Mouse (Mus musculus): Measurements from ENCODE around the gene 4933400A11Rik. TPM values are rescaled to one million over a fixed set of nuclear protein-coding genes. Genes with fewer than 3 reads are reported as not detected.

The 4933400A11Rik gene
- polyA plus RNA-seq, 1 experiment from 2014 or later, result not detected

GRCm38 (mm10) chrX:169794421-169794820 is 15.0 kb upstream of the 4933400A11Rik start:
- no peaks in the 10 kb centered on the region for H3K27me3 ChIP-seq (replicated peaks; ENCODE audit: insufficient read depth, low read length)
- DNase-seq (ENCODE audit: low spot score), result no peak
- H3K4me2 ChIP-seq (replicated peaks; ENCODE audit: low read depth, low read length), result no peak overlapping the region
- no peaks in the 10 kb centered on the region for H3K36me3 ChIP-seq (ENCODE audit: insufficient read depth, low read length)
- TF ChIP-seq CTCF (IDR thresholded peaks at IDR 0.05) (no peak), EP300 (IDR thresholded peaks at IDR 0.05) (no peak)
- no peak overlapping the region for H3K9ac ChIP-seq (replicated peaks; ENCODE audit: low read depth)
- H3K4me3 ChIP-seq (ENCODE audit: low read depth, low read length), result no peak overlapping the region
- 51% methylated on average over 4 of the region's 4 CpGs for WGBS
- no peak for ATAC-seq
- H3K4me1 ChIP-seq (ENCODE audit: insufficient read depth, low read depth, low read length), result no peaks in the 10 kb centered on the region
- no peaks in the 10 kb centered on the region for H3K9me3 ChIP-seq (ENCODE audit: low read length)
- no peak overlapping the region for H3K27ac ChIP-seq (ENCODE audit: low read length)

GRCm38 (mm10) chrX:169792879-169793278 is 13.4 kb upstream of the 4933400A11Rik start:
- Histone ChIP-seq H3K4me3 (ENCODE audit: low read depth, low read length) (no peak overlapping the region), H3K36me3 (ENCODE audit: insufficient read depth, low read length) (no peaks in the 10 kb centered on the region), H3K4me2 (replicated peaks; ENCODE audit: low read depth, low read length) (no peak overlapping the region), H3K27ac (ENCODE audit: low read length) (no peak overlapping the region), H3K4me1 (ENCODE audit: insufficient read depth, low read depth, low read length) (no peaks in the 10 kb centered on the region), H3K27me3 (replicated peaks; ENCODE audit: insufficient read depth, low read length) (no peaks in the 10 kb centered on the region), H3K9me3 (ENCODE audit: low read length) (no peaks in the 10 kb centered on the region), H3K9ac (replicated peaks; ENCODE audit: low read depth) (no peak overlapping the region)
- DNase-seq (ENCODE audit: low spot score), result no peak
- TF ChIP-seq EP300 (IDR thresholded peaks at IDR 0.05), result no peak
- no peak for TF ChIP-seq CTCF (IDR thresholded peaks at IDR 0.05)
- 50% methylated on average over 1 of the region's 1 CpGs for WGBS
- ATAC-seq, result no peak

GRCm38 (mm10) chrX:169789702-169790101 is 10.3 kb upstream of the 4933400A11Rik start:
- Histone ChIP-seq H3K4me3 (ENCODE audit: low read depth, low read length) (no peak overlapping the region), H3K9me3 (ENCODE audit: low read length) (no peaks in the 10 kb centered on the region), H3K36me3 (ENCODE audit: insufficient read depth, low read length) (no peaks in the 10 kb centered on the region), H3K4me2 (replicated peaks; ENCODE audit: low read depth, low read length) (no peak overlapping the region), H3K27me3 (replicated peaks; ENCODE audit: insufficient read depth, low read length) (no peaks in the 10 kb centered on the region), H3K4me1 (ENCODE audit: insufficient read depth, low read depth, low read length) (no peaks in the 10 kb centered on the region), H3K27ac (ENCODE audit: low read length) (no peak overlapping the region), H3K9ac (replicated peaks; ENCODE audit: low read depth) (no peak overlapping the region)
- no peak for ATAC-seq
- no peak for DNase-seq (ENCODE audit: low spot score)
- WGBS, result 74% methylated on average over 5 of the region's 5 CpGs
- TF ChIP-seq CTCF (IDR thresholded peaks at IDR 0.05) (no peak), EP300 (IDR thresholded peaks at IDR 0.05) (no peak)

GRCm38 (mm10) chrX:169758001-169758400 is 21.4 kb downstream of the 4933400A11Rik start:
- TF ChIP-seq CTCF (IDR thresholded peaks at IDR 0.05) (no peak), EP300 (IDR thresholded peaks at IDR 0.05) (no peak)
- Histone ChIP-seq H3K4me3 (ENCODE audit: low read depth, low read length) (no peak overlapping the region), H3K9me3 (ENCODE audit: low read length) (no peaks in the 10 kb centered on the region), H3K4me1 (ENCODE audit: insufficient read depth, low read depth, low read length) (no peaks in the 10 kb centered on the region), H3K27ac (ENCODE audit: low read length) (no peak overlapping the region), H3K27me3 (replicated peaks; ENCODE audit: insufficient read depth, low read length) (no peaks in the 10 kb centered on the region), H3K9ac (replicated peaks; ENCODE audit: low read depth) (no peak overlapping the region), H3K4me2 (replicated peaks; ENCODE audit: low read depth, low read length) (no peak overlapping the region), H3K36me3 (ENCODE audit: insufficient read depth, low read length) (no peaks in the 10 kb centered on the region)
- no peak for ATAC-seq
- 44% methylated on average over 3 of the region's 3 CpGs for WGBS
- DNase-seq (ENCODE audit: low spot score), result no peak

GRCm38 (mm10) chrX:169735387-169735969 is 44.0 kb downstream of the 4933400A11Rik start:
- 54% methylated on average over 3 of the region's 3 CpGs for WGBS
- no peaks in the 10 kb centered on the region for H3K4me1 ChIP-seq (ENCODE audit: insufficient read depth, low read depth, low read length)
- no peaks in the 10 kb centered on the region for H3K36me3 ChIP-seq (ENCODE audit: insufficient read depth, low read length)
- H3K4me2 ChIP-seq (replicated peaks; ENCODE audit: low read depth, low read length), result no peak overlapping the region
- H3K27ac ChIP-seq (ENCODE audit: low read length), result no peak overlapping the region
- no peaks in the 10 kb centered on the region for H3K9me3 ChIP-seq (ENCODE audit: low read length)
- no peak for TF ChIP-seq EP300 (IDR thresholded peaks at IDR 0.05)
- TF ChIP-seq CTCF (IDR thresholded peaks at IDR 0.05), result no peak
- no peak for DNase-seq (ENCODE audit: low spot score)
- no peak for ATAC-seq
- H3K4me3 ChIP-seq (ENCODE audit: low read depth, low read length), result no peak overlapping the region
- no peak overlapping the region for H3K9ac ChIP-seq (replicated peaks; ENCODE audit: low read depth)
- no peaks in the 10 kb centered on the region for H3K27me3 ChIP-seq (replicated peaks; ENCODE audit: insufficient read depth, low read length)

Other genes with a start within 250 kb of the 4933400A11Rik start
- gene Mid1, start 94.4 kb downstream of the 4933400A11Rik start, polyA plus RNA-seq (2015; fragmentation: Nextera tagmentation; extraction: Ambion mirVana), result 1.7 and 2.2 TPM in 2 replicates
- gene Gm21887, start 230.0 kb upstream of the 4933400A11Rik start, polyA plus RNA-seq (2015; fragmentation: Nextera tagmentation; extraction: Ambion mirVana), result 90.2 and 116 TPM in 2 replicates